Mouse (Mus musculus): Measurements from ENCODE around the gene Pdzd3. TPM values are rescaled to one million over a fixed set of nuclear protein-coding genes. Genes with fewer than 3 reads are reported as not detected.

Gene Pdzd3
- polyA plus RNA-seq, 1 experiment: not detected

DNA sequence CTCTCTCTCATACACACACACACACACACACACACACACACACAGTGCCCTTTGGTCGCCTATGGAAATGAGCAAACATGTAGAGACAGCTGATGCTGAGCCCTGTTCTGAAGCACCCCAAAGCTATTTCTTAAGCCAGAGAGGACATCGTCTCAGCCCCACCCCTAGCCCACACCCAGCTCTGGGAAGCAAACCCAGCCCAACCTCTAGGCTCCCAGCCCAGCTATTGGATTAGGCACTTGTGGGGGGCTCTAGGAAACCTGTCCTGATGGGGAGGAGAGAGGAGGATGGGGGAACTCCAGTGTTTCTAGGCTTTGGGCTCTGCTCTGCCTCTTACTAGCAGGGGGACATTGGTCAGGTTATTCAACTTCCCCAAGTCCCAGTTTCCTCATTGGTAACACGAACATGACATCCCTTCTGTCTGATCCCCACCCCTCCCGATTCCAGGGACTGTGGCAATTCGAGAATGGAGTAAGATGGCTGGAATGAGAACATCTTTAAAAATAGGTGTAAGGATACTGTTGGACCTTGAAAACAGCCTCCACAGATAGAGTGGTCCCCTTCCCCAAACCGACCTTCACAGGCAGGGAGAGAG lies 35.1 kb upstream of the Pdzd3 start:
- H3K4me1 ChIP-seq (ENCODE audit: control insufficient read depth, insufficient read depth, low read length): peaks cover 22% of the 10 kb centered on the region
- H3K4me3 ChIP-seq (ENCODE audit: control insufficient read depth, low read depth, low read length): no peak overlapping the region
- no peak overlapping the region for H3K27ac ChIP-seq (ENCODE audit: control insufficient read depth, insufficient read depth, low read depth, low read length)
- TF ChIP-seq CTCF (IDR thresholded peaks at IDR 0.05; ENCODE audit: control insufficient read depth, insufficient read depth, insufficient replicate concordance, low read depth, low read length): no peak
- H3K36me3 ChIP-seq (ENCODE audit: control insufficient read depth, insufficient read depth, low read length): no peaks in the 10 kb centered on the region
- peaks cover 12% of the 10 kb centered on the region for H3K27me3 ChIP-seq (ENCODE audit: control insufficient read depth, insufficient read depth, low read length)

GRCm38 (mm10) chr9:44283183-44283582 lies 31.9 kb upstream of the Pdzd3 start:
- Histone ChIP-seq H3K4me1 (ENCODE audit: control insufficient read depth, insufficient read depth, low read length) (peaks cover 13% of the 10 kb centered on the region), H3K4me3 (ENCODE audit: control insufficient read depth, low read depth, low read length) (no peak overlapping the region), H3K27me3 (ENCODE audit: control insufficient read depth, insufficient read depth, low read length) (peaks cover 8% of the 10 kb centered on the region), H3K27ac (ENCODE audit: control insufficient read depth, insufficient read depth, low read depth, low read length) (no peak overlapping the region), H3K36me3 (ENCODE audit: control insufficient read depth, insufficient read depth, low read length) (no peaks in the 10 kb centered on the region)
- TF ChIP-seq CTCF (IDR thresholded peaks at IDR 0.05; ENCODE audit: control insufficient read depth, insufficient read depth, insufficient replicate concordance, low read depth, low read length): no peak
- TF ChIP-seq POLR2A (IDR thresholded peaks at IDR 0.05; ENCODE audit: control insufficient read depth, low read depth, low read length): no peak

GRCm38 (mm10) chr9:44269973-44270372 lies 18.7 kb upstream of the Pdzd3 start:
- no peak for TF ChIP-seq CTCF (IDR thresholded peaks at IDR 0.05; ENCODE audit: control insufficient read depth, insufficient read depth, insufficient replicate concordance, low read depth, low read length)
- TF ChIP-seq POLR2A (IDR thresholded peaks at IDR 0.05; ENCODE audit: control insufficient read depth, low read depth, low read length): no peak
- Histone ChIP-seq H3K4me3 (ENCODE audit: control insufficient read depth, low read depth, low read length) (no peak overlapping the region), H3K27me3 (ENCODE audit: control insufficient read depth, insufficient read depth, low read length) (no peaks in the 10 kb centered on the region), H3K4me1 (ENCODE audit: control insufficient read depth, insufficient read depth, low read length) (peaks cover 15% of the 10 kb centered on the region), H3K36me3 (ENCODE audit: control insufficient read depth, insufficient read depth, low read length) (no peaks in the 10 kb centered on the region), H3K27ac (ENCODE audit: control insufficient read depth, insufficient read depth, low read depth, low read length) (no peak overlapping the region)

- H3K27me3 ChIP-seq (ENCODE audit: control insufficient read depth, insufficient read depth, low read length): no peaks in the 10 kb centered on the region
- H3K4me3 ChIP-seq (ENCODE audit: control insufficient read depth, low read depth, low read length): no peak overlapping the region
- no peaks in the 10 kb centered on the region for H3K36me3 ChIP-seq (ENCODE audit: control insufficient read depth, insufficient read depth, low read length)
- H3K4me1 ChIP-seq (ENCODE audit: control insufficient read depth, insufficient read depth, low read length): peaks cover 15% of the 10 kb centered on the region
- peak; percentile 31; the same call in 1 of the 2 replicates for TF ChIP-seq CTCF (IDR thresholded peaks at IDR 0.05; ENCODE audit: control insufficient read depth, insufficient read depth, insufficient replicate concordance, low read depth, low read length)
- no peak for TF ChIP-seq POLR2A (IDR thresholded peaks at IDR 0.05; ENCODE audit: control insufficient read depth, low read depth, low read length)
- no peak overlapping the region for H3K27ac ChIP-seq (ENCODE audit: control insufficient read depth, insufficient read depth, low read depth, low read length)
Measured at GRCm38 (mm10) chr9:44269077-44269476, 17.8 kb upstream of the Pdzd3 start.

DNA sequence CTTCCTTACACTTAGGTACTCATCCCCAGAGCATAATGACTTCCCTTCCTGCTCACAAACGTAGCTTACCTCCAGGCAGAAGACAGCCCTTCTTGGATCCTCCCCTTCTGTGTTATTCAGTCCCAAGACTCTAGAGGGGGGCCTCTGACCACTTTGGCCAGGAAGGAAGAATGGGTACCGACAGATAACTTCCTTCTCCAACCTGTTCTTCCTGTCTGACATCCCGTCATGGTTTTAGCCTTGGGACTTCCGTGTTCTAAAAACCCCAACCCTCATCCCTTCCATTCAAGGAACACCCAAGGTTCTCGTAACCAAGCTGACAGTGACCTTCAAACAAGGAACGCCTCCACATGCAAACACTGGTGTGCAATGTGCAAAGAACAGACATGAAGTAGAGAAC lies 17.2 kb upstream of the Pdzd3 start, which contains the start of gene Nlrx1:
Gene Nlrx1, minus strand, starts transcription at position 168 of the 400 bp plus-strand sequence.
- TF ChIP-seq CTCF (IDR thresholded peaks at IDR 0.05; ENCODE audit: control insufficient read depth, insufficient read depth, insufficient replicate concordance, low read depth, low read length) (no peak), POLR2A (IDR thresholded peaks at IDR 0.05; ENCODE audit: control insufficient read depth, low read depth, low read length) (no peak)
- Histone ChIP-seq H3K4me1 (ENCODE audit: control insufficient read depth, insufficient read depth, low read length) (peaks cover 21% of the 10 kb centered on the region), H3K4me3 (ENCODE audit: control insufficient read depth, low read depth, low read length) (peak within 1 kb of the TSS; percentile 79), H3K36me3 (ENCODE audit: control insufficient read depth, insufficient read depth, low read length) (no peaks in the 10 kb centered on the region), H3K27me3 (ENCODE audit: control insufficient read depth, insufficient read depth, low read length) (no peaks in the 10 kb centered on the region), H3K27ac (ENCODE audit: control insufficient read depth, insufficient read depth, low read depth, low read length) (peak within 1 kb of the TSS; percentile 69)

DNA sequence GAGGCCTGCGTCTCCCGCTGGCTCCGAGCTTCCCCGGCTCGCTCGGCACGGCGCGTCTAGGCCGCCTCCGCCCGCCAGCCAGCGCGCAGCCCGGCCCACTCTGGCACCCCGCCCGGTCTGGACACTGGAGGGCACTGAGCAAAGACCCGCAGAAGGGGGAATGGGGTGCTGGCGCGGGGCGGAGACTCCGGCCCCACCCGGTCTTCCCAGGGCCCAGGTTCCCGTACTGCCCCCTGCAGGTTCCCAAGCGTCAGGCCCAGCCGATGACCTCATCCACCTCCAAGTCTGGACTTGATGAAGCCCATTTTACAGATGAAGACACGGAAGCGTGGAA lies 16.7 kb upstream of the Pdzd3 start:
- peak; percentile 54; the same call in 1 of the 2 replicates for TF ChIP-seq CTCF (IDR thresholded peaks at IDR 0.05; ENCODE audit: control insufficient read depth, insufficient read depth, insufficient replicate concordance, low read depth, low read length)
- TF ChIP-seq POLR2A (IDR thresholded peaks at IDR 0.05; ENCODE audit: control insufficient read depth, low read depth, low read length): 0 out of 2 replicates have a peak, but pooled peaks have one; percentile 25
- Histone ChIP-seq H3K36me3 (ENCODE audit: control insufficient read depth, insufficient read depth, low read length) (no peaks in the 10 kb centered on the region), H3K27me3 (ENCODE audit: control insufficient read depth, insufficient read depth, low read length) (no peaks in the 10 kb centered on the region), H3K4me1 (ENCODE audit: control insufficient read depth, insufficient read depth, low read length) (peaks cover 22% of the 10 kb centered on the region), H3K27ac (ENCODE audit: control insufficient read depth, insufficient read depth, low read depth, low read length) (peak overlapping the region; percentile 69), H3K4me3 (ENCODE audit: control insufficient read depth, low read depth, low read length) (peak overlapping the region; percentile 79)

DNA sequence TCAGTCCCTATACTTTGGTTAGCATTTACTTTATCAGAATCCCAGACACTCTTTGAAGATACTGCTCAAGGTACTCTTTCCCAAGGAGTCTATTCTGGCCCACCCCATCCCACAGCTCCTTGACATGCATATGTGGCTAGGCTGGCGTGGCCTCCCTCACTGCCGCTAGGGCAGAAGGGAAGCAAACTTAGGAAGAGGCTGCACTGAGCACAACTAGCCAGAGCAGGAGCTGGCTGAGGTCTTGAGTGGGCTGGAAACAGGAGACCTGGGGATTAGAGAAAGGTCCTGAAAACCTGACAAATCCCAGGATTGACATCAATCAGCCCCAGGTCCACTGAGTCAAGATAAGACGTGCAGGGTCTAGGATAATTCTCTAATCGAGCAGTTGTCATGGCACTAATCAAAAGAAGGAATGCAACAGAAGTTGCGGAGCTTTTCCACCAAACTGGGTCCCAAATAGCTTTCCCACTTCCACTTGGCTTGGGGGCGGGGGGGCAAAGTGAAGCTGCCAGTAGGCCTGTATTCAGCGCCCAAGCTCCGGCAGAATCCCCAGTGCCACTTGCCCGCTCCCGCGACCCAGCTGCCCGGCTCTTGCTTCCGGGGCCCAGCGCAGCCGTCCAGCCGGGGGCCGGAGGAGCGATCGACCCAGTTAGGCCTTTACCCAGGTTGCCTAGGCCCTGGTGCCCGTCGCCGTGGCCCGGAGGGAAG lies 16.2 kb upstream of the Pdzd3 start:
- peaks cover 22% of the 10 kb centered on the region for H3K4me1 ChIP-seq (ENCODE audit: control insufficient read depth, insufficient read depth, low read length)
- peak overlapping the region; percentile 79 for H3K4me3 ChIP-seq (ENCODE audit: control insufficient read depth, low read depth, low read length)
- H3K27me3 ChIP-seq (ENCODE audit: control insufficient read depth, insufficient read depth, low read length): no peaks in the 10 kb centered on the region
- no peaks in the 10 kb centered on the region for H3K36me3 ChIP-seq (ENCODE audit: control insufficient read depth, insufficient read depth, low read length)
- H3K27ac ChIP-seq (ENCODE audit: control insufficient read depth, insufficient read depth, low read depth, low read length): peak overlapping the region; percentile 69
- no peak for TF ChIP-seq CTCF (IDR thresholded peaks at IDR 0.05; ENCODE audit: control insufficient read depth, insufficient read depth, insufficient replicate concordance, low read depth, low read length)

Data from testis, adult 2 months (tissue).